Mouse (Mus musculus): ENCODE measurements around the gene Gm8257.
"Not testable (repeated sequence)": the region's sequence is repeated elsewhere in the genome, so short reads cannot be mapped to it uniquely, and the experiment has no call there.

Gene Gm8257

DNA sequence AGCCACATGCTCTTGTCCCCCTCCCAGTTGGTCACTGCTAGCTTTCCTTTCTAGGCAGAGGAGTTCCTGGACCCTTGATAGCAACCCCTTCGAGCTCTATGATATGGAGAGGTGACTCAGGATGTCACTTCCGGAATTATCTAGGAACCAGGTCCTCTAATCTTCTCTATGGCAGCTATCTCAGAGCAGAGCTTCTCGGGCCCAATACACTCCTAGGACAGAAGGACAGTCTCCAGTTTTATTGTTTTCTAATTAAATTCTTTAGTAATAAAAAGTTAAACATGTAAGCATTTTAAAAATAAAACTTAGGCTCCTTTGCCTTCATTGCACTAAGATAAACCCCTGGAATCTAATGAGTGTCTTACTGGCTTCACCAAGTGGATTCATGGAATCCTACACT lies at the start of gene Gm8257:
Gm8257 (minus strand) TSS at position 101 of the 400 bp plus-strand sequence.
- DNase-seq: not testable (repeated sequence)

DNA sequence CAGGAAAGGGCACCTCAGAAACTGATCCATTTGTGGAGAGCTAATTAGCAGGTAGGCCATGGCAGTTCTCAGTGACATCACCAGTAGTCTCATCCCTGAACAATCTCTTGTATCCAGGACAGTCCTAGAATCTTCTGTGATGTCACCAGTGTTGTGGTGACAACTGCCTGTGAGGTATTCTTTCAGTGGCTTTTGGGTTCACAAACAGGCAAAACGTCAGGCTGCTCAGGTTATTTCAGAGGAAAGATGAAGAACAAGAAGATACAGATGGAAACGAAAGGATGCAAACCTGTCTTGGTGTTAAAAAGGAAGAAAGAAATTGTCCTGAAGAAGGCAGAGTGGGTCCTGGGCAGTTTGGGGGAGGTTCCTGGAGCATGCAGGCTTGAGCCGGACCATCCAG lies 44.0 kb upstream of the Gm8257 start, which contains the start of gene Gm8267:
Gm8267 (minus strand) TSS at position 101 of the 400 bp plus-strand sequence.
- DNase-seq: no peak

DNA sequence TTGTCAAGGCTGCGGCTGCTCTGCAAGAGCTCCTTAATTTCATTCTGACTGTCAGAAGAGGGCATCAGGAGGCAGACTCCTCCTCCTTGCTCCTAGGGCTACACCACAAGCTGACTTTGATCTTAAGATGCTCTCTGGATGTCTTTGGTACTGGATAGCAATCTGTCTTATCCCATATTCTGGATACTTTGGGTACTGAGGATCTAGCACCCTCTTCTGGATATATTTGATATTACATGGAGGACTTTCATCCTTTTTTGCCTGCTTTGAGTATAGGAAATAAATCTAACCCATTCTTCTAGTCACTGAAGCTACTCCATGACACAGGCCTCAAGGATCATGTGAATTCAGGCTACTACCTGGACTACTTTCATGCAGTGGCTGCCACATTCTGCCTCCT lies 36.5 kb upstream of the Gm8257 start:
- DNase-seq: not testable (repeated sequence)

DNA sequence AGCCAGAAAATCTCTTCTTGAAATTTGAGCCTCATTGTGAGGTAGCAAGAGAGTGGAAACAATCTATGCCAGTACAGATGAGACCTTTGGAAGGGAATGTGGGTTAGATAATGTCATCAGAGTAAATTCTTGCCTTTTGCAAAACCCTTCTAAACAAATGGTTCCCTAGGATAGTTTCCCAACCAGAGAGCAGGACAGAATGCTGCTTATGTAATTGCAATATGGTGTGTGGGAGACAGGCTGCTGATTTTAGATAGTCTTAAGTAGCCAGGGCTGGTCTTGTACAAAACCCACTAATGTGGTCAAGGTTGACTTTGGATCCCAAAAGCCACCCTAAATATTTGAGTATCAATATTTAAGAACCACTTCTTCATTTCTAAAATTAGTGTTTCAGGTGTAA lies 24.5 kb upstream of the Gm8257 start:
- not testable (repeated sequence) for DNase-seq

DNA sequence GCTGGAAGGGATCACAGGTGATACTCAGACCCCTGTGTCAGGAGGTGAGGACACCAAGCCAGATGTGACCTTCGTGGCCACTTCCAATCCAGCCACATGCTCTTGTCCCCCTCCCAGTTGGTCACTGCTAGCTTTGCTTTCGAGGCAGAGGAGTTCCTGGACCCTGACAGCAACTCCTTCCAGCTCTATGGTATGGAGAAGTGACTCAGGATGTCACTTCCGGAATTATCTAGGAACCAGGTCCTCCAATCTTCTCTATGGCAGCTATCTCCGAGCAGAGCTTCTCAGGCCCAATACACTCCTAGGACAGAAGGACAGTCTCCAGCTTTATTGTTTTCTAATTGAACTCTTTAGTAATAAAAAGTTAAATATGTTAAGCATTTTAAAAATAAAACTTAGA lies 78.5 kb downstream of the Gm8257 start, which contains the start of gene Gm5624:
Gm5624 (minus strand) TSS at position 202 of the 400 bp plus-strand sequence.
- DNase-seq: not testable (repeated sequence)

Measured in cerebellum, adult 11 months (tissue).